Mouse (Mus musculus): ENCODE results near the gene Ifna5. TPM values are rescaled to one million over a fixed set of nuclear protein-coding genes. Genes with fewer than 3 reads are reported as not detected.
"Not testable (repeated sequence)": the region's sequence is repeated elsewhere in the genome, so short reads cannot be mapped to it uniquely, and the experiment has no call there.

The Ifna5 gene
- polyA plus RNA-seq (2016; fragmentation: Nextera tagmentation; extraction: Ambion mirVana) = not detected in 2 replicates

GRCm38 (mm10) chr4:88835225-88835624 is at the start of gene Ifna5:
TSS of gene Ifna5 (plus strand) at chr4:88835525.
- H3K27ac ChIP-seq; H3K9me3 ChIP-seq; H3K4me1 ChIP-seq (replicated peaks); H3K36me3 ChIP-seq; H3K9ac ChIP-seq (replicated peaks); H3K4me3 ChIP-seq (replicated peaks); H3K27me3 ChIP-seq; ATAC-seq (ENCODE audit: insufficient number of reproducible peaks, insufficient read depth, low FRiP score, low TSS enrichment, low read depth); H3K4me2 ChIP-seq: not testable (repeated sequence)
- WGBS = 80% methylated on average over 1 of the region's 1 CpGs

- H3K4me1 ChIP-seq (replicated peaks); ATAC-seq (ENCODE audit: insufficient number of reproducible peaks, insufficient read depth, low FRiP score, low TSS enrichment, low read depth); H3K36me3 ChIP-seq; H3K4me2 ChIP-seq; H3K9ac ChIP-seq (replicated peaks); H3K9me3 ChIP-seq; H3K27me3 ChIP-seq; H3K4me3 ChIP-seq (replicated peaks); H3K27ac ChIP-seq: not testable (repeated sequence)
- WGBS = 0% methylated on average over 4 of the region's 28 CpGs
These were observed 46.9 kb upstream of the Ifna5 start, which contains the start of gene Gm13277 for GRCm38 (mm10) chr4:88788402-88788801. TSS of gene Gm13277 (plus strand) at chr4:88788632.

GRCm38 (mm10) chr4:88791250-88791649 is 44.1 kb upstream of the Ifna5 start, which contains the start of gene Gm13278:
TSS of gene Gm13278 (plus strand) at chr4:88791550.
- H3K27ac ChIP-seq; H3K36me3 ChIP-seq; H3K9ac ChIP-seq (replicated peaks); H3K4me3 ChIP-seq (replicated peaks); H3K4me2 ChIP-seq; H3K9me3 ChIP-seq; H3K4me1 ChIP-seq (replicated peaks); ATAC-seq (ENCODE audit: insufficient number of reproducible peaks, insufficient read depth, low FRiP score, low TSS enrichment, low read depth); H3K27me3 ChIP-seq: not testable (repeated sequence)
- WGBS = no CpG with 5 or more reads among the region's 28 CpGs

GRCm38 (mm10) chr4:88793936-88794675 is 41.2 kb upstream of the Ifna5 start, which contains the start of gene Gm13275:
TSS of gene Gm13275 (plus strand) at chr4:88794487.
- not testable (repeated sequence) for H3K4me2 ChIP-seq; H3K27ac ChIP-seq; H3K9me3 ChIP-seq; H3K4me3 ChIP-seq (replicated peaks); H3K27me3 ChIP-seq; ATAC-seq (ENCODE audit: insufficient number of reproducible peaks, insufficient read depth, low FRiP score, low TSS enrichment, low read depth); H3K4me1 ChIP-seq (replicated peaks); H3K9ac ChIP-seq (replicated peaks); H3K36me3 ChIP-seq
- WGBS = 0% methylated on average over 18 of the region's 52 CpGs

- H3K4me1 ChIP-seq (replicated peaks); H3K27me3 ChIP-seq; H3K4me2 ChIP-seq; H3K9me3 ChIP-seq; H3K27ac ChIP-seq; H3K4me3 ChIP-seq (replicated peaks); H3K9ac ChIP-seq (replicated peaks); H3K36me3 ChIP-seq; ATAC-seq (ENCODE audit: insufficient number of reproducible peaks, insufficient read depth, low FRiP score, low TSS enrichment, low read depth): not testable (repeated sequence)
- no CpG with 5 or more reads among the region's 28 CpGs for WGBS
These were observed 38.2 kb upstream of the Ifna5 start, which contains the start of gene Gm13279 for GRCm38 (mm10) chr4:88797097-88797496. TSS of gene Gm13279 (plus strand) at chr4:88797397.

GRCm38 (mm10) chr4:88799365-88799764 is 36.0 kb upstream of the Ifna5 start, which contains the start of gene Gm13285:
TSS of gene Gm13285 (plus strand) at chr4:88799665.
- H3K9me3 ChIP-seq; H3K27ac ChIP-seq; H3K4me2 ChIP-seq; H3K27me3 ChIP-seq; H3K4me3 ChIP-seq (replicated peaks); H3K36me3 ChIP-seq; H3K4me1 ChIP-seq (replicated peaks); H3K9ac ChIP-seq (replicated peaks); ATAC-seq (ENCODE audit: insufficient number of reproducible peaks, insufficient read depth, low FRiP score, low TSS enrichment, low read depth): not testable (repeated sequence)
- WGBS = 11% methylated on average over 5 of the region's 7 CpGs

GRCm38 (mm10) chr4:88802954-88803353 is 32.4 kb upstream of the Ifna5 start, which contains the start of gene Gm13287:
TSS of gene Gm13287 (plus strand) at chr4:88803254.
- not testable (repeated sequence) for H3K9me3 ChIP-seq; H3K27ac ChIP-seq; H3K4me3 ChIP-seq (replicated peaks); H3K9ac ChIP-seq (replicated peaks); ATAC-seq (ENCODE audit: insufficient number of reproducible peaks, insufficient read depth, low FRiP score, low TSS enrichment, low read depth); H3K27me3 ChIP-seq; H3K36me3 ChIP-seq; H3K4me1 ChIP-seq (replicated peaks)
- H3K4me2 ChIP-seq = peak within 1 kb of the TSS; percentile 19; the same call in 1 of the 2 replicates
- WGBS = no CpG with 5 or more reads among the region's 29 CpGs

GRCm38 (mm10) chr4:88805231-88805630 is 30.1 kb upstream of the Ifna5 start, which contains the start of gene Gm13288:
TSS of gene Gm13288 (plus strand) at chr4:88805531.
- peak within 1 kb of the TSS; percentile 36; the same call in 1 of the 2 replicates for H3K4me2 ChIP-seq
- H3K4me1 ChIP-seq (replicated peaks); H3K9me3 ChIP-seq; H3K36me3 ChIP-seq; H3K27ac ChIP-seq; H3K9ac ChIP-seq (replicated peaks); H3K27me3 ChIP-seq; ATAC-seq (ENCODE audit: insufficient number of reproducible peaks, insufficient read depth, low FRiP score, low TSS enrichment, low read depth): not testable (repeated sequence)
- WGBS = no CpG with 5 or more reads among the region's 8 CpGs
- 0 out of 2 replicates have a peak within 1 kb of the TSS, but pooled peaks have one; percentile 26 for H3K4me3 ChIP-seq (replicated peaks)

GRCm38 (mm10) chr4:88805761-88806160 is 29.6 kb upstream of the Ifna5 start:
- not testable (repeated sequence) for H3K27me3 ChIP-seq; H3K9ac ChIP-seq (replicated peaks); H3K27ac ChIP-seq; H3K9me3 ChIP-seq; H3K36me3 ChIP-seq; ATAC-seq (ENCODE audit: insufficient number of reproducible peaks, insufficient read depth, low FRiP score, low TSS enrichment, low read depth); H3K4me1 ChIP-seq (replicated peaks)
- WGBS = 0% methylated on average over 8 of the region's 34 CpGs
- Histone ChIP-seq H3K4me3 (replicated peaks) (0 out of 2 replicates have a peak overlapping the region, but pooled peaks have one; percentile 26), H3K4me2 (peak overlapping the region; percentile 36; the same call in 1 of the 2 replicates)

GRCm38 (mm10) chr4:88815928-88816327 is 19.4 kb upstream of the Ifna5 start, which contains the start of gene Ifna7:
TSS of gene Ifna7 (plus strand) at chr4:88816228.
- Histone ChIP-seq H3K27me3 (no peaks in the 10 kb centered on the region; the same call in 1 of the 2 replicates), H3K4me3 (replicated peaks) (no peak within 1 kb of the TSS), H3K9ac (replicated peaks) (no peak within 1 kb of the TSS), H3K9me3 (no peaks in the 10 kb centered on the region), H3K4me2 (no peak within 1 kb of the TSS), H3K4me1 (replicated peaks) (no peaks in the 10 kb centered on the region), H3K36me3 (no peaks in the 10 kb centered on the region), H3K27ac (no peak within 1 kb of the TSS)
- 66% methylated on average over 3 of the region's 3 CpGs for WGBS
- no peak for ATAC-seq (ENCODE audit: insufficient number of reproducible peaks, insufficient read depth, low FRiP score, low TSS enrichment, low read depth)

- no peak for ATAC-seq (ENCODE audit: insufficient number of reproducible peaks, insufficient read depth, low FRiP score, low TSS enrichment, low read depth)
- Histone ChIP-seq H3K4me3 (replicated peaks) (no peak within 1 kb of the TSS), H3K4me1 (replicated peaks) (no peaks in the 10 kb centered on the region)
These were observed 15.7 kb upstream of the Ifna5 start, which contains the start of gene Ifna11 for GRCm38 (mm10) chr4:88819659-88820058. TSS of gene Ifna11 (plus strand) at chr4:88819959.

More at GRCm38 (mm10) chr4:88819659-88820058, 15.7 kb upstream of the Ifna5 start, which contains the start of gene Ifna11:
- WGBS = 83% methylated on average over 1 of the region's 1 CpGs
- Histone ChIP-seq H3K36me3 (no peaks in the 10 kb centered on the region), H3K9ac (replicated peaks) (no peak within 1 kb of the TSS), H3K9me3 (no peaks in the 10 kb centered on the region), H3K27ac (no peak within 1 kb of the TSS), H3K4me2 (no peak within 1 kb of the TSS), H3K27me3 (no peaks in the 10 kb centered on the region; the same call in 1 of the 2 replicates)
